In genomic region chr17:34411117-34411516, GRCm38 (mm10) we compare ENCODE assay signal across 9 mouse cellular contexts. TPM values are rescaled to one million over a fixed set of nuclear protein-coding genes. Genes with fewer than 3 reads are reported as not detected.
DNase-seq lines count a peak whose midpoint lies in the region; ATAC-seq lines count a peak whose summit lies in the region.
"Had no signal": no experiment of that assay in that cellular context is flagged by ENCODE, and none has a peak within 500 bp of the region (broad histone marks: within the 10 kb centered on the region; RNA-seq: fewer than 3 reads in every experiment).

No protein-coding gene starts in this region.

- peak; percentile 94 for ATAC-seq in megakaryocyte, adult 5-6 weeks (ENCODE audit: poor library complexity, severe bottlenecking)
- no peak for ATAC-seq in activated CD4-positive, CD25-positive, alpha-beta regulatory T cell, adult 4 months

- intact Hi-C loops in heart, postnatal 25 days (cut with DNase I) = loop anchor here (5.0 kb wide), 1 partner anchor 159 kb away; no protein-coding TSS in a partner anchor

- DNase-seq in ES-CJ7 (ENCODE audit: low read depth, low spot score) = peak; percentile 66
- peak; percentile 20 for DNase-seq in adrenal gland, adult 8-10 months
- peak; percentile 51 for DNase-seq in embryo, embryonic 9.5 days (ENCODE audit: extremely low spot score)
- DNase-seq in heart, postnatal 25 days (ENCODE audit: low spot score) = peak; percentile 7
- DNase-seq in layer of hippocampus, postnatal 14 days (ENCODE audit: low spot score in 2 of 2) = peak; percentile 71 to 85
- peak; percentile 60 for DNase-seq in right cerebral cortex, postnatal 14 days

RNA-seq across cellular contexts. Expression of gene BC051142, which starts 12.5 kb away (rescaled TPM):
- total RNA-seq in adrenal gland, adult 8-10 months (2022) = 1 to 10 TPM; 1.7 to 8.6 (median 5.6) TPM
- under 1 TPM in 1 of 2 experiments, not detected in 1; 0.34 TPM for total RNA-seq in heart, postnatal 25 days (2021)
- total RNA-seq in layer of hippocampus, postnatal 14 days (2021) = 1 to 10 TPM; 4.8 to 8.2 TPM
- total RNA-seq in megakaryocyte, adult 5-6 weeks (2015) = not detected in 2 replicates
- 0.29 and 3.8 TPM in 2 replicates for total RNA-seq in megakaryocyte, adult 5-6 weeks (2017)
- polyA plus RNA-seq in activated CD4-positive, CD25-positive, alpha-beta regulatory T cell, adult 4 months (2017; shearing (Covaris generic)) = 1 to 10 TPM in 1 of 2 experiments, not detected in 1; 2.3 TPM
- polyA plus RNA-seq: heart, embryonic 15.5 days had no signal

RNA-seq across cellular contexts. Expression of gene Btnl1, which starts 34.2 kb away (rescaled TPM):
- not detected for total RNA-seq in adrenal gland, adult 8-10 months (2022)
- not detected for total RNA-seq in heart, postnatal 25 days (2021)
- total RNA-seq in layer of hippocampus, postnatal 14 days (2021) = not detected
- total RNA-seq in megakaryocyte, adult 5-6 weeks (2015) = not detected in 2 replicates
- not detected in 2 replicates for total RNA-seq in megakaryocyte, adult 5-6 weeks (2017)
- polyA plus RNA-seq in activated CD4-positive, CD25-positive, alpha-beta regulatory T cell, adult 4 months (2017; shearing (Covaris generic)) = not detected
- polyA plus RNA-seq: heart, embryonic 15.5 days had no signal

RNA-seq across cellular contexts. Expression of gene Btnl2, which starts 56.5 kb away (rescaled TPM):
- total RNA-seq in adrenal gland, adult 8-10 months (2022) = under 1 TPM; 0.40 to 0.90 (median 0.57) TPM
- total RNA-seq in heart, postnatal 25 days (2021) = under 1 TPM; 0.34 to 0.48 TPM
- total RNA-seq in layer of hippocampus, postnatal 14 days (2021) = under 1 TPM; 0.48 to 0.74 TPM
- total RNA-seq in megakaryocyte, adult 5-6 weeks (2015) = 0.09 TPM in 1 of 2 replicates, not detected in the other
- total RNA-seq in megakaryocyte, adult 5-6 weeks (2017) = 0.33 TPM in 1 of 2 replicates, not detected in the other
- under 1 TPM; 0.17 to 0.42 TPM for polyA plus RNA-seq in activated CD4-positive, CD25-positive, alpha-beta regulatory T cell, adult 4 months (2017; shearing (Covaris generic))
- polyA plus RNA-seq: heart, embryonic 15.5 days had no signal

Comparison
In these comparisons a context has a peak if more than half of its experiments do, and no peak if none do; other contexts are left out.
1. DNase-seq: peak in every context shown above with its lines; median percentile 78 in layer of hippocampus, postnatal 14 days; 66 in ES-CJ7; 60 in right cerebral cortex, postnatal 14 days; 51 in embryo, embryonic 9.5 days; 20 in adrenal gland, adult 8-10 months; 7 in heart, postnatal 25 days.